14 mouse cellular contexts compared by ENCODE assay signal in the genomic region with DNA sequence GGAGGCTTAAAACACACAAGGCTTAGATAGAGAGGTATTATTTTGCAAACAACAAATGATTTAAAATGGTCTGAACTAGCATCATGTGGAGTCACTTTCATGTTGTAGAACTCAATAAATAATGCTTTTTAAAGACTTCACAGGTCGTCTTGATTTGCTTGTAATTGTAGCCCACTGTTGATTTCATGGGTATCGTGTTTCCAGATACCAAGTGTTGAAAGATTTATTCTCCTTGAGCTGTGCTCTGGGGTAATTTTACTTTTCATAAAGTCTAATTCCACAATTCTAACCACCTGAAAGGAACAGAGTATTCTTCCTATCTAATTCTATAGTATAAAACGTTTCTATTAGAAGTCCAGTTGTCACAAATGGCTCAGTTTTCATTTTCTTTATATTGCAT.
"Had no signal": no experiment of that assay in that cellular context is flagged by ENCODE, and none has a peak within 500 bp of the region (broad histone marks: within the 10 kb centered on the region; RNA-seq: fewer than 3 reads in every experiment).

No protein-coding gene starts in this region.

- H3K27ac ChIP-seq: neural tube, embryonic 15.5 days; stomach, embryonic 15.5 days; stomach, postnatal 0 days had no signal

- H3K9me3 ChIP-seq: neural tube, embryonic 15.5 days; stomach, embryonic 15.5 days had no signal

- H3K4me2 ChIP-seq: neural tube, embryonic 15.5 days; stomach, embryonic 15.5 days had no signal

- H3K4me1 ChIP-seq: neural tube, embryonic 15.5 days; stomach, embryonic 15.5 days had no signal

- DNase-seq: right cerebral cortex, adult 18-20 months; right cerebral cortex, postnatal 14 days; right cerebral cortex, postnatal 25 days; right cerebral cortex, postnatal 4 days; spleen, adult 18-20 months; thymus, adult 18-20 months; thymus, adult 2 months; thymus, postnatal 14 days; thymus, postnatal 25 days; thymus, postnatal 36 days; thymus, postnatal 4 days had no signal

- H3K9ac ChIP-seq: neural tube, embryonic 15.5 days; stomach, embryonic 15.5 days had no signal

- H3K36me3 ChIP-seq: neural tube, embryonic 15.5 days; stomach, embryonic 15.5 days had no signal

- H3K4me3 ChIP-seq: neural tube, embryonic 15.5 days; stomach, embryonic 15.5 days had no signal

- H3K27me3 ChIP-seq: neural tube, embryonic 15.5 days; stomach, embryonic 15.5 days had no signal
